Mouse (Mus musculus) olfactory bulb, adult 2 months (tissue): ENCODE results near the gene Traip.

Source experiments
- CTCF ChIP-seq: fragments of 200-500 bp; IDR thresholded peaks from 2 replicates; pipeline ENCODE4 v1.5.1; 2012; ENCODE audit warnings: low read depth, mild to moderate bottlenecking, low read length, moderate library complexity; ENCODE audit not compliant: insufficient read depth
- POLR2A ChIP-seq: fragments of 200-500 bp; IDR thresholded peaks from 2 replicates; pipeline ENCODE4 v1.6.1; 2012; ENCODE audit warnings: mild to moderate bottlenecking, low read depth, low read length, moderate library complexity; ENCODE audit not compliant: insufficient read depth

DNA sequence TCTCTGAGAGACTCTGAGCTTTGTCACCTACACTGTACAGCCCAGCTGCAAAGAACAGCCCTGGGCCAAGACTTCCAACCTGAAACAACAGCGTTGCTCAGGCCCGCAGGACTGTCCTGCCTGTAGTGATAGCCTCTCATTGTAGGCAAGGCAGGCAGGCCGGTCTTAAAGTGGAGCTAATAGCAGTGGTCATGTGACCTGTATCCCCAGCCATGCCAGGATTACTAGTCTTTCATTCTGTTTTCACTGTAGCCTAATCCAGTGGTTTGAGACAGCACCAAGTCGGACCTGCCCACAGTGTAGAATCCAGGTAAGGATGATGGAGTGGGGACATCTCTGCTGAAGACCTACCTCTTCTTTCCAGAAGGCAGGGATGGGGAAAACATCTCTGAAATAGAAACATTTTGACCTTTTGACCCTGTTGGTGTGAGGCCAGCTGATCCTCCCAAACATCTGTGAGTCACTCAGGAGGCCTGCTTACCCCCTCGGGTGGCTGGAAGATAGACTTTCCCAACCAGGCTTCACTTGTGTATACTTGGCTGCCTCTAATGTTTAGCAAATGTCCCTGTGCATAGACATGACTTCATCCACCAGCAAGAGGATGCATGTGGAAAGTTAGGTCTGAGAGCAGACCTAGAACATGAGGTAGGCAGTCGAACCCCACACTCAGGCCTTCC is 5.8 kb downstream of the Traip start:
- no peak for TF ChIP-seq CTCF
- no peak for TF ChIP-seq POLR2A
